Comparison of ENCODE assay signal across 15 mouse cellular contexts in the genomic region with DNA sequence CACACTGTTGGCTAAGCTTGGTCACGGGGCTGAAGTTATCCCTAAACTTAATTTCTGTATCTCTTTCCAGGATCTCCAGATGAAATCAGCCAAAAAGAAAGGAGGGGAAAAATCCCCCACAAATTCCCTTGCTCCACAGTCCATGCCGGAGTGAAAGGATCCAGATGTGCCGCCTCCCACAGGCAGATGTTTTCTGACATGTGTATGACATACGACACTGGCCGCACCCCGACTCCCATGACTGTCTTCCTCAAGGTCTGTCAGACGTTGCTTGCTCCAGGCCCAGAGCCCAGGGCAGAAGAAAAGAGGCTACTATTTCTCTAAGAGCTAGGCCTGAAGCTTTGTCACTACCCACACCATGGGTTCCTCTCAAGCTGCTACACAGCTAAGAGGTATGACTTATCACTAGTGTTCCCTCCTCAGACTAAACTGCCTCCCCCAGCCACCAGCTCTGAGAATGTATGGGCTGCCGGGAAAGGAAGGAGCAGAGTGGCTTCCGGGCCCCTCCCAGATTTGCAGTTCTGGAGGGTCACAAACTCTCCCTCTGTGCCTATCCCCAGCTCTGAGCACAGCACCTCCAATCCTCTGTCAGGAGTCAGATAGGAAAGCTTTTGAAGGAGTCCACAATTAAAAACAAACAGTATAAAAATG. TPM values are rescaled to one million over a fixed set of nuclear protein-coding genes. Genes with fewer than 3 reads are reported as not detected.
DNase-seq lines count a peak whose midpoint lies in the region; ATAC-seq and TF ChIP-seq lines count a peak whose summit lies in the region.
"Had no signal": no experiment of that assay in that cellular context is flagged by ENCODE, and none has a peak within 500 bp of the region (broad histone marks: within the 10 kb centered on the region; RNA-seq: fewer than 3 reads in every experiment).

No protein-coding gene starts in this region.

- ATAC-seq in liver, postnatal 0 days, result no peak
- ATAC-seq in stomach, embryonic 14.5 days (ENCODE audit: insufficient number of reproducible peaks, insufficient read depth, low FRiP score, low read depth), result peak; percentile 43; the same call in 1 of the 2 replicates
- ATAC-seq: forebrain, embryonic 16.5 days; hindbrain, embryonic 16.5 days had no signal

- peak overlapping the region; percentile 33 for H3K27ac ChIP-seq in liver, adult 2 months (replicated peaks; ENCODE audit: insufficient read depth, low read depth, low read length)
- no peak overlapping the region for H3K27ac ChIP-seq in liver, postnatal 0 days (ENCODE audit: low read depth)
- H3K27ac ChIP-seq in stomach, embryonic 14.5 days (ENCODE audit: low read length), result peak overlapping the region; percentile 80
- H3K27ac ChIP-seq: midbrain, embryonic 10.5 days; neural tube, embryonic 12.5 days had no signal

- WGBS in liver, adult 2 months, result 65% methylated on average over 9 of the region's 9 CpGs
- WGBS in liver, postnatal 0 days (ENCODE audit: insufficient replicate concordance), result 73% methylated on average over 9 of the region's 9 CpGs
- WGBS in stomach, embryonic 14.5 days, result 32% methylated on average over 9 of the region's 9 CpGs

- H3K9me3 ChIP-seq in liver, postnatal 0 days (ENCODE audit: low read length), result no peaks in the 10 kb centered on the region
- no peaks in the 10 kb centered on the region for H3K9me3 ChIP-seq in stomach, embryonic 14.5 days (ENCODE audit: control insufficient read depth, low read depth, low read length)
- H3K9me3 ChIP-seq: midbrain, embryonic 10.5 days; neural tube, embryonic 12.5 days had no signal

- no peak overlapping the region for H3K9ac ChIP-seq in liver, adult 2 months (ENCODE audit: low read depth, low read length)
- H3K9ac ChIP-seq in liver, postnatal 0 days (replicated peaks), result no peak overlapping the region
- no peak overlapping the region for H3K9ac ChIP-seq in stomach, embryonic 14.5 days (replicated peaks; ENCODE audit: low read depth, low read length)
- H3K9ac ChIP-seq: neural tube, embryonic 12.5 days had no signal

- peak; percentile 38 for DNase-seq in embryo, embryonic 11 days
- DNase-seq in embryo, embryonic 9.5 days (ENCODE audit: extremely low spot score), result no peak
- peak; percentile 43 for DNase-seq in liver, adult 2 months (ENCODE audit: extremely low read depth, low read depth, low spot score)
- DNase-seq in liver, postnatal 0 days, result no peak
- peak; percentile 58 for DNase-seq in gastrocnemius, postnatal 14 days
- DNase-seq in cerebellum, adult 8-10 months, result no peak
- no peak for DNase-seq in cerebellum, adult 11 months
- DNase-seq: right cerebral cortex, postnatal 25 days; thymus, postnatal 36 days had no signal

- TF ChIP-seq POLR2A in liver, adult 2 months (IDR thresholded peaks at IDR 0.05; ENCODE audit: extremely low read depth, insufficient read depth, low read length), result no peak

- peaks cover 9% of the 10 kb centered on the region; the same call in 1 of the 2 replicates for H3K79me2 ChIP-seq in liver, adult 2 months (ENCODE audit: control insufficient read depth, insufficient read depth, low read length)

- intact Hi-C loops in gastrocnemius, postnatal 14 days (cut with DNase I; ENCODE audit: low total_unique reads), result no loop called here

- H3K27me3 ChIP-seq in liver, adult 2 months (ENCODE audit: control insufficient read depth, insufficient read depth, low read length), result no peaks in the 10 kb centered on the region
- no peaks in the 10 kb centered on the region for H3K27me3 ChIP-seq in liver, postnatal 0 days (ENCODE audit: insufficient read depth, low read length)
- H3K27me3 ChIP-seq in stomach, embryonic 14.5 days (ENCODE audit: control insufficient read depth, insufficient read depth, low read length), result no peaks in the 10 kb centered on the region
- H3K27me3 ChIP-seq: neural tube, embryonic 12.5 days had no signal

- peaks cover 43% of the 10 kb centered on the region for H3K4me1 ChIP-seq in liver, adult 2 months (ENCODE audit: control insufficient read depth, insufficient read depth, low read length)
- peaks cover 23% of the 10 kb centered on the region for H3K4me1 ChIP-seq in liver, postnatal 0 days (ENCODE audit: insufficient read depth)
- peaks cover 35% of the 10 kb centered on the region for H3K4me1 ChIP-seq in stomach, embryonic 14.5 days (ENCODE audit: control insufficient read depth, insufficient read depth, low read length)

- TF ChIP-seq EP300 in liver, postnatal 0 days (IDR thresholded peaks at IDR 0.05; ENCODE audit: low read depth), result no peak

- no peak overlapping the region for H3K4me3 ChIP-seq in liver, adult 2 months (ENCODE audit: insufficient read depth, low read depth, low read length)
- H3K4me3 ChIP-seq in liver, postnatal 0 days (ENCODE audit: low read depth, low read length), result no peak overlapping the region
- no peak overlapping the region for H3K4me3 ChIP-seq in stomach, embryonic 14.5 days (ENCODE audit: low read depth, low read length)
- H3K4me3 ChIP-seq: midbrain, embryonic 10.5 days; neural tube, embryonic 12.5 days had no signal

- TF ChIP-seq CTCF in liver, adult 2 months (IDR thresholded peaks at IDR 0.05; ENCODE audit: low read depth, low read length), result no peak
- no peak for TF ChIP-seq CTCF in liver, postnatal 0 days (IDR thresholded peaks at IDR 0.05; ENCODE audit: low read depth)

- no peak overlapping the region for H3K4me2 ChIP-seq in liver, postnatal 0 days (ENCODE audit: low read depth, low read length)
- H3K4me2 ChIP-seq in stomach, embryonic 14.5 days (replicated peaks; ENCODE audit: low read depth, low read length), result no peak overlapping the region
- H3K4me2 ChIP-seq: heart, embryonic 11.5 days; neural tube, embryonic 12.5 days had no signal

- H3K36me3 ChIP-seq in liver, adult 2 months (ENCODE audit: control insufficient read depth, insufficient read depth, low read length), result peaks cover 48% of the 10 kb centered on the region
- H3K36me3 ChIP-seq in liver, postnatal 0 days (replicated peaks; ENCODE audit: insufficient read depth, low read length), result peaks cover 27% of the 10 kb centered on the region
- peaks cover 52% of the 10 kb centered on the region for H3K36me3 ChIP-seq in stomach, embryonic 14.5 days (ENCODE audit: control insufficient read depth, insufficient read depth, low read length)

RNA-seq across cellular contexts. Expression of gene Lrp1, which starts 11.4 kb away (rescaled TPM):
- total RNA-seq in liver, adult 2 months (2014; rRNA removed), result 193 and 278 TPM in 2 replicates
- polyA plus RNA-seq in liver, adult 2 months (2012; rRNA removed), result 354 and 373 TPM in 2 replicates
- 44.7 and 49.2 TPM in 2 replicates for polyA plus RNA-seq in liver, postnatal 0 days (2015; fragmentation: Nextera tagmentation; extraction: Ambion mirVana)
- 100 to 1,000 TPM in 1 of 2 experiments, 10 to 100 TPM in 1; 73.8 to 101 TPM for total RNA-seq in gastrocnemius, postnatal 14 days (2021)
- 98.0 and 99.3 TPM in 2 replicates for polyA plus RNA-seq in stomach, embryonic 14.5 days (2014; fragmentation: Nextera tagmentation; extraction: Ambion mirVana)

RNA-seq across cellular contexts. Expression of gene Stat6, which starts 33.2 kb away (rescaled TPM):
- 27.7 and 29.1 TPM in 2 replicates for total RNA-seq in liver, adult 2 months (2014; rRNA removed)
- polyA plus RNA-seq in liver, adult 2 months (2012; rRNA removed), result 29.4 and 44.7 TPM in 2 replicates
- polyA plus RNA-seq in liver, postnatal 0 days (2015; fragmentation: Nextera tagmentation; extraction: Ambion mirVana), result 11.3 and 13.0 TPM in 2 replicates
- total RNA-seq in gastrocnemius, postnatal 14 days (2021), result 10 to 100 TPM; 16.1 to 16.6 TPM
- polyA plus RNA-seq in stomach, embryonic 14.5 days (2014; fragmentation: Nextera tagmentation; extraction: Ambion mirVana), result 24.7 and 26.5 TPM in 2 replicates

RNA-seq across cellular contexts. Expression of gene Nemp1, which starts 57.2 kb away (rescaled TPM):
- total RNA-seq in liver, adult 2 months (2014; rRNA removed), result 5.5 and 6.3 TPM in 2 replicates
- polyA plus RNA-seq in liver, adult 2 months (2012; rRNA removed), result 2.0 and 2.7 TPM in 2 replicates
- polyA plus RNA-seq in liver, postnatal 0 days (2015; fragmentation: Nextera tagmentation; extraction: Ambion mirVana), result 5.6 and 6.3 TPM in 2 replicates
- 1 to 10 TPM; 2.3 to 2.7 TPM for total RNA-seq in gastrocnemius, postnatal 14 days (2021)
- 10.2 and 11.3 TPM in 2 replicates for polyA plus RNA-seq in stomach, embryonic 14.5 days (2014; fragmentation: Nextera tagmentation; extraction: Ambion mirVana)

RNA-seq across cellular contexts. Expression of gene Nab2, which starts 58.8 kb away (rescaled TPM):
- 8.9 and 13.4 TPM in 2 replicates for total RNA-seq in liver, adult 2 months (2014; rRNA removed)
- polyA plus RNA-seq in liver, adult 2 months (2012; rRNA removed), result 16.0 and 16.6 TPM in 2 replicates
- 2.4 and 4.3 TPM in 2 replicates for polyA plus RNA-seq in liver, postnatal 0 days (2015; fragmentation: Nextera tagmentation; extraction: Ambion mirVana)
- total RNA-seq in gastrocnemius, postnatal 14 days (2021), result 1 to 10 TPM; 4.9 to 5.5 TPM
- polyA plus RNA-seq in stomach, embryonic 14.5 days (2014; fragmentation: Nextera tagmentation; extraction: Ambion mirVana), result 9.2 and 11.1 TPM in 2 replicates

Comparison
In these comparisons a context has a peak if more than half of its experiments do, and no peak if none do; other contexts are left out.
1. DNase-seq: peak in embryo, embryonic 11 days (single experiment), liver, adult 2 months (single experiment) and gastrocnemius, postnatal 14 days (single experiment); none in embryo, embryonic 9.5 days (single experiment), liver, postnatal 0 days (single experiment), cerebellum, adult 8-10 months (single experiment) and cerebellum, adult 11 months (single experiment).